Mouse (Mus musculus) midbrain, embryonic 16.5 days (tissue): ENCODE data around the gene Cfap73. TPM values are rescaled to one million over a fixed set of nuclear protein-coding genes. Genes with fewer than 3 reads are reported as not detected.
A peak's percentile ranks its signal among the peaks of the same experiment; 100 is the strongest.

Experiments
- ATAC-seq: fragments of 200-750 bp; cut with Nextera tagmentation; 2 replicates; pipeline ENCODE4 v1.8.0; 2017; ENCODE audit warnings: moderate TSS enrichment
- H3K27ac ChIP-seq: fragments of 300-500 bp; sonication (generic); 2 replicates; pipeline ENCODE4 v1.5.1; 2014; ENCODE audit warnings: mild to moderate bottlenecking, low read length, mixed read lengths
- H3K27me3 ChIP-seq: fragments of 300-500 bp; sonication (generic); 2 replicates; pipeline ENCODE4 v1.6.1; 2014; ENCODE audit warnings: low read depth, low read length, mixed read lengths; ENCODE audit not compliant: control insufficient read depth, insufficient read depth
- H3K36me3 ChIP-seq: fragments of 300-500 bp; sonication (generic); 2 replicates; pipeline ENCODE4 v1.6.1; 2014; ENCODE audit warnings: mild to moderate bottlenecking, low read length, moderate library complexity, mixed read lengths; ENCODE audit not compliant: control insufficient read depth, insufficient read depth
- H3K4me1 ChIP-seq: fragments of 300-500 bp; sonication (generic); 2 replicates; pipeline ENCODE4 v1.6.1; 2014; ENCODE audit warnings: mild to moderate bottlenecking, low read length, mixed read lengths; ENCODE audit not compliant: control insufficient read depth, insufficient read depth
- H3K4me2 ChIP-seq: fragments of 300-500 bp; sonication (generic); 2 replicates; pipeline ENCODE4 v1.6.1; 2014; ENCODE audit warnings: mild to moderate bottlenecking, low read length, mixed read lengths
- H3K4me3 ChIP-seq: fragments of 300-500 bp; sonication (generic); 2 replicates; pipeline ENCODE4 v1.5.1; 2014; ENCODE audit warnings: low read depth, mild to moderate bottlenecking, low read length, moderate library complexity, mixed read lengths
- H3K9ac ChIP-seq: fragments of 300-500 bp; sonication (generic); 2 replicates; pipeline ENCODE4 v1.6.1; 2014; ENCODE audit warnings: low read depth, low read length, mixed read lengths
- H3K9me3 ChIP-seq: fragments of 300-500 bp; sonication (generic); replicated peaks from 2 replicates; pipeline ENCODE4 v1.6.1; 2014; ENCODE audit warnings: mild to moderate bottlenecking, low read length, mixed read lengths; ENCODE audit not compliant: control insufficient read depth, poor library complexity, severe bottlenecking
- WGBS: fragments of 180-500 bp; shearing (Covaris S2); extraction: QIAGEN DNeasy Blood & Tissue Kit; methylation state at CpG from one replicate; pipeline ENCODE4 v1.1.7; 2014; 5-methylcytosine and 5-hydroxymethylcytosine counted together
- polyA plus RNA-seq: library from polyadenylated mRNA; unstranded; fragments of >200 nt; fragmentation: Nextera tagmentation; extraction: Ambion mirVana; gene quantifications from 2 replicates; pipeline ENCODE4 v1.2.1, GENCODE M21; 2015

Gene Cfap73
- polyA plus RNA-seq, 1 experiment from 2014 or later = 1.2 TPM

GRCm38 (mm10) chr5:120649374-120649933, 15.4 kb upstream of the Cfap73 start:
- peak; percentile 44 for ATAC-seq
- Histone ChIP-seq H3K4me3 (peak overlapping the region; percentile 36), H3K27ac (no peak overlapping the region), H3K4me1 (peaks cover 15% of the 10 kb centered on the region), H3K4me2 (peak overlapping the region; percentile 69), H3K27me3 (peaks cover 28% of the 10 kb centered on the region), H3K9ac (no peak overlapping the region), H3K36me3 (no peaks in the 10 kb centered on the region), H3K9me3 (no peaks in the 10 kb centered on the region)
- WGBS = 2% methylated on average over 21 of the region's 21 CpGs

GRCm38 (mm10) chr5:120648569-120649373, 14.7 kb upstream of the Cfap73 start, which contains the start of gene Rasal1:
Gene Rasal1, plus strand, starts transcription at chr5:120648812.
- Histone ChIP-seq H3K27me3 (peaks cover 28% of the 10 kb centered on the region), H3K4me3 (peak within 1 kb of the TSS; percentile 36), H3K4me1 (peaks cover 15% of the 10 kb centered on the region), H3K9me3 (no peaks in the 10 kb centered on the region), H3K36me3 (no peaks in the 10 kb centered on the region), H3K9ac (peak within 1 kb of the TSS; percentile 61), H3K27ac (no peak within 1 kb of the TSS), H3K4me2 (peak within 1 kb of the TSS; percentile 69)
- under 1% methylated on average over 48 of the region's 53 CpGs for WGBS
- ATAC-seq = 0 out of 2 replicates have a peak, but pooled peaks have one; percentile 12

DNA sequence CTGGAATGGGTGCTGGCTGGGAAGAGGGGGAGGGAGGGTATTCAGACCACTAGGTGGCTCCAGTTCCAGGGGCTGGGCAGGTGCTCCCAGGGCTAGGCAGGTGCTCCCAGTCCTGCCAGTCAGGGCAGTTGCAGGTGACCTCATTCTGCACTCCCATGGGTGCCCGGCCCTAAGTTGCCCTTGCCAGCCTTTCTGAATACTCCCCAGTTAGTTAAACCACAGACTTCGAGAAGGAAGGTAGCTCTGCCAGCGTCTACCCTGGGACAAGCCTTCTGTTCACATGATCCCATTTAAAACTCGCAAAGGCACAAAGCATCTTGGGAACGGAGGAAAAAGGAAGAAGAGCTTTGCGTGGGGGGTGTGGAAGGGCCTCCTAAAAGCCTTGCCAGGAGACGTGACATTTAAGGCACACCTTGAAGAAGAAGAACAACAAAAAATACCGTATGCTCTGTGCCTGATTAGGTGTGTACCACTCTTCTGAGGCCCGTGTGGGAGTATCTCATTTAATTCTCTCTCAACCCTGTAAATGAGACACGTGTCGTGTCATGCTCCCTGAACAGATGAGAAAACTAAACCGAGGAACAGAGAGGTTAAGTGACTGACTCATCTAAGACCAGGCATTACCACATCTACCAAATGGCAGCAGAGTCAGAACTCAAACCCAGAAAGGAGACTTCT, 13.9 kb upstream of the Cfap73 start:
- Histone ChIP-seq H3K36me3 (no peaks in the 10 kb centered on the region), H3K9me3 (no peaks in the 10 kb centered on the region), H3K9ac (no peak overlapping the region), H3K27me3 (peaks cover 28% of the 10 kb centered on the region), H3K4me3 (no peak overlapping the region), H3K27ac (no peak overlapping the region), H3K4me2 (peak overlapping the region; percentile 69; the same call in 1 of the 2 replicates), H3K4me1 (peaks cover 15% of the 10 kb centered on the region)
- no peak for ATAC-seq
- 44% methylated on average over 12 of the region's 12 CpGs for WGBS

DNA sequence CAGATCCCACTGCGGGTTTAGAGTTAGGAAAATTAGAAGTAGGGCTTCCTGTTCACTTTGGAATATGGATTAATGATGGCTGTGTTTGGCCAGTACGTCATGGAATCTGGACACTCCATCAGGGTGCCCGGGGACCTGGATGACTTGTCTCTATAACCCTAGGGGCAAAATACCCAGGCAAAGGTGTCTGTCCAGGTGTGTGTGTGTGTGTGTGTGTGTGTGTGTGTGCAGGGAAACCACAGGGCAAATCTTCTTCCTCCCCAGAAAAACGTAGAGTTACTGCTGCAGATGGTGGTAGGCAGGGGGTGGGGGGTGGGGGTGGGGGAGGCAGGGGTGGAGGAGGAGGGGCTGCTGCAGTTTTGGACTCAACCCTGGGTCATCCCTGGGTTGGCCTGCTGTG, 13.3 kb upstream of the Cfap73 start:
- ATAC-seq = no peak
- Histone ChIP-seq H3K36me3 (no peaks in the 10 kb centered on the region), H3K4me3 (no peak overlapping the region), H3K27ac (no peak overlapping the region), H3K4me2 (no peak overlapping the region), H3K9me3 (no peaks in the 10 kb centered on the region), H3K27me3 (peaks cover 28% of the 10 kb centered on the region), H3K9ac (no peak overlapping the region), H3K4me1 (peaks cover 15% of the 10 kb centered on the region)
- 79% methylated on average over 4 of the region's 4 CpGs for WGBS

GRCm38 (mm10) chr5:120645851-120646250, 11.8 kb upstream of the Cfap73 start:
- no peak overlapping the region for H3K9ac ChIP-seq
- no peak overlapping the region for H3K27ac ChIP-seq
- no peaks in the 10 kb centered on the region for H3K9me3 ChIP-seq
- no peak overlapping the region for H3K4me2 ChIP-seq
- H3K4me3 ChIP-seq = no peak overlapping the region
- WGBS = 61% methylated on average over 6 of the region's 6 CpGs
- no peak for ATAC-seq
- H3K27me3 ChIP-seq = peaks cover 26% of the 10 kb centered on the region
- no peaks in the 10 kb centered on the region for H3K36me3 ChIP-seq
- peaks cover 15% of the 10 kb centered on the region for H3K4me1 ChIP-seq

DNA sequence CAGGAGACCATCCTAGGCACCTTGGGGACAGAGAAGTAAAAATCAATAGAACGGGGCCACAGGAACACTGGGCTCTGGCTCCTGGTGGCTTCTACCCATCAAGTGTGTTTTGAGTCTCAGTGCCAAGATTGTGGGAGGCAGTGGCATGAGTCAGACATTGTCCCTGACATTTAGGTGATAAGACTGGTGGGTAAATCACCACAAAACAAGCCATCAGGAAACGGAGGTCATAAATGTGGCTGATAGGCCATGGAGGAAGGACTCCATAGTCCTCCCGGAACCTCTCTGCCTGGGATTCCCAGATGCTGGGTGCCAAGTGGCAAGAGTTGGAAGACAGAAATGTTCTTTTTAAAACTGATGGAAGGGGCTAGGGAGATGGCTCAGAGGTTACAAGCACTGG, 10.2 kb upstream of the Cfap73 start:
- H3K4me3 ChIP-seq = no peak overlapping the region
- H3K27me3 ChIP-seq = peaks cover 11% of the 10 kb centered on the region
- H3K4me2 ChIP-seq = no peak overlapping the region
- peaks cover 12% of the 10 kb centered on the region for H3K4me1 ChIP-seq
- WGBS = 93% methylated on average over 3 of the region's 3 CpGs
- H3K27ac ChIP-seq = no peak overlapping the region
- ATAC-seq = no peak
- H3K9ac ChIP-seq = no peak overlapping the region
- no peaks in the 10 kb centered on the region for H3K36me3 ChIP-seq
- H3K9me3 ChIP-seq = no peaks in the 10 kb centered on the region

GRCm38 (mm10) chr5:120643365-120644085, 9.5 kb upstream of the Cfap73 start:
- peaks cover 5% of the 10 kb centered on the region for H3K4me1 ChIP-seq
- H3K27me3 ChIP-seq = peaks cover 4% of the 10 kb centered on the region
- ATAC-seq = no peak
- H3K4me3 ChIP-seq = no peak overlapping the region
- 73% methylated on average over 14 of the region's 14 CpGs for WGBS
- H3K9me3 ChIP-seq = no peaks in the 10 kb centered on the region
- H3K9ac ChIP-seq = no peak overlapping the region
- H3K4me2 ChIP-seq = no peak overlapping the region
- H3K36me3 ChIP-seq = no peaks in the 10 kb centered on the region
- H3K27ac ChIP-seq = no peak overlapping the region

DNA sequence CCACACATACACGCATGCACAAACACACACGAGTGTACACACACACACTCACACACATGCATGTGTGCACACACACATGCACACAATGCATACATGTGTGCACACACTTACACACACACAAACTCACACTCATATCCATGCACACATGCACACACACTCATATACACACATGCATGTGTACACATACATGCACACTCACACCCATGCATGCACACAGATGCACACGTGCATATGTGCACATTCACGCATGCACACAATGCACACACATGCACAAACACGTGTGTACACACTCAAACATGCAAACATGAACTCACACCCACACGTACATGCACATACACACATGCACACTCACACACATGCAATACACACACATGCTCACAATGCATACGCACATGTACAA, 6.1 kb upstream of the Cfap73 start:
- WGBS = 91% methylated on average over 7 of the region's 7 CpGs
- H3K4me3 ChIP-seq = no peak overlapping the region
- H3K4me1 ChIP-seq = no peaks in the 10 kb centered on the region
- no peak overlapping the region for H3K9ac ChIP-seq
- no peak for ATAC-seq
- no peaks in the 10 kb centered on the region for H3K36me3 ChIP-seq
- no peak overlapping the region for H3K27ac ChIP-seq
- H3K27me3 ChIP-seq = no peaks in the 10 kb centered on the region
- H3K9me3 ChIP-seq = no peaks in the 10 kb centered on the region
- no peak overlapping the region for H3K4me2 ChIP-seq
